Comparison of ENCODE assay signal across 15 mouse cellular contexts in the genomic region with DNA sequence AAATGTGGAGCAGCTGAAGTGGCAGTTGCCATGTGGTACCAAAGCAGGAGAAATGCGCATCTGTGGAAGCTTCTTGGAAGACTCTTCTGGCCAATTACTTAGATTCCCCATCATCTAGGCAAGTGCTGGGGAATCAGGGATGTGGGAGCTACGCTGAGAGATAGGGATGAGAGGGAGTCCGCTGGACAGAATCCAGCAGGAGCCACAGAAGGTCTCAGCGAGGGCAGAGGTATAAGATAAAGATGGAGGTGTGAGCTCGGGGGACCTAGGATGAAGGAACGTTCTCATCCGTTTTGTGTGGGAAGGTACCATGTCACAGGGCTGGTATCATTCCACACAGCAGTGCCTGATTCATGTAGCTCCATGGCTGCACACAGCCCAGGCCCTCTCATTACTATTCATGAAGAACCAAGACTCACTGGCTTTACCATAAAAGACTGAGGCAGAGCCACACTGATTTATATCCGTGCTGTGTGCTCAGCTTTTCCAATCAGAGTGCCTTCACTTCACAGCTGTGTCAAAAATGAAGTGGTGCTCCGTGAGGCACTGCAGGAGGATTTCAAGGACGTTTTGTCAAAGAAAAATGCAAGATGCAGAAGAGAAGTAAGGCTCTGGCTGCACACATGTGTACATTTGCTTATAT.
DNase-seq lines count a peak whose midpoint lies in the region; ATAC-seq lines count a peak whose summit lies in the region.
"Had no signal": no experiment of that assay in that cellular context is flagged by ENCODE, and none has a peak within 500 bp of the region (broad histone marks: within the 10 kb centered on the region; RNA-seq: fewer than 3 reads in every experiment).

No protein-coding gene starts in this region.

- H3K27me3 ChIP-seq in midbrain, embryonic 11.5 days (ENCODE audit: control insufficient read depth, insufficient read depth, low read length) = no peaks in the 10 kb centered on the region
- no peaks in the 10 kb centered on the region for H3K27me3 ChIP-seq in midbrain, embryonic 10.5 days (ENCODE audit: low read depth, poor library complexity, severe bottlenecking)
- H3K27me3 ChIP-seq in hindbrain, embryonic 12.5 days = no peaks in the 10 kb centered on the region
- no peaks in the 10 kb centered on the region for H3K27me3 ChIP-seq in midbrain, embryonic 12.5 days
- H3K27me3 ChIP-seq in neural tube, embryonic 15.5 days (replicated peaks) = no peaks in the 10 kb centered on the region
- H3K27me3 ChIP-seq: embryonic facial prominence, embryonic 15.5 days had no signal

- peak; percentile 67 for DNase-seq in midbrain, embryonic 11.5 days (ENCODE audit: low spot score, missing footprints)
- DNase-seq in midbrain, embryonic 10.5 days (ENCODE audit: low spot score) = no peak
- DNase-seq in kidney, adult 11 months = no peak
- DNase-seq in thymus, postnatal 36 days = no peak
- DNase-seq: adrenal gland, adult 2 months; cerebellum, adult 2 months; liver, postnatal 0 days; thymus, adult 2 months had no signal

- ATAC-seq in midbrain, embryonic 11.5 days (ENCODE audit: low FRiP score) = no peak
- ATAC-seq in hindbrain, embryonic 12.5 days (ENCODE audit: low FRiP score) = peak; percentile 65
- ATAC-seq in midbrain, embryonic 12.5 days (ENCODE audit: low FRiP score, low read depth) = no peak
- ATAC-seq in neural tube, embryonic 15.5 days (ENCODE audit: low FRiP score) = peak; percentile 68; the same call in 1 of the 2 replicates
- ATAC-seq: CD4-positive, CD25-positive, alpha-beta regulatory T cell, adult 4 months; liver, postnatal 0 days had no signal

- no peaks in the 10 kb centered on the region for H3K36me3 ChIP-seq in midbrain, embryonic 11.5 days (ENCODE audit: control insufficient read depth, insufficient read depth, low read length)
- no peaks in the 10 kb centered on the region for H3K36me3 ChIP-seq in midbrain, embryonic 10.5 days
- no peaks in the 10 kb centered on the region for H3K36me3 ChIP-seq in hindbrain, embryonic 12.5 days
- H3K36me3 ChIP-seq in midbrain, embryonic 12.5 days = no peaks in the 10 kb centered on the region
- no peaks in the 10 kb centered on the region; the same call in 1 of the 2 replicates for H3K36me3 ChIP-seq in neural tube, embryonic 15.5 days
- H3K36me3 ChIP-seq: embryonic facial prominence, embryonic 15.5 days had no signal

- H3K9ac ChIP-seq in midbrain, embryonic 11.5 days (ENCODE audit: low read length) = no peak overlapping the region
- H3K9ac ChIP-seq in hindbrain, embryonic 12.5 days = no peak overlapping the region
- no peak overlapping the region for H3K9ac ChIP-seq in midbrain, embryonic 12.5 days (replicated peaks)
- H3K9ac ChIP-seq in neural tube, embryonic 15.5 days (replicated peaks) = no peak overlapping the region
- H3K9ac ChIP-seq: embryonic facial prominence, embryonic 15.5 days; liver, postnatal 0 days had no signal

- H3K9me3 ChIP-seq in midbrain, embryonic 11.5 days (ENCODE audit: control insufficient read depth, low read length) = no peaks in the 10 kb centered on the region
- no peaks in the 10 kb centered on the region for H3K9me3 ChIP-seq in midbrain, embryonic 10.5 days (replicated peaks)
- H3K9me3 ChIP-seq in hindbrain, embryonic 12.5 days (replicated peaks) = no peaks in the 10 kb centered on the region
- no peaks in the 10 kb centered on the region for H3K9me3 ChIP-seq in midbrain, embryonic 12.5 days
- H3K9me3 ChIP-seq in neural tube, embryonic 15.5 days (replicated peaks) = no peaks in the 10 kb centered on the region
- H3K9me3 ChIP-seq: embryonic facial prominence, embryonic 15.5 days had no signal

- H3K4me1 ChIP-seq in midbrain, embryonic 11.5 days (ENCODE audit: control insufficient read depth, insufficient read depth, low read length) = no peaks in the 10 kb centered on the region
- peaks cover 10% of the 10 kb centered on the region; the same call in 1 of the 2 replicates for H3K4me1 ChIP-seq in midbrain, embryonic 10.5 days
- H3K4me1 ChIP-seq in hindbrain, embryonic 12.5 days = peaks cover 12% of the 10 kb centered on the region
- H3K4me1 ChIP-seq in midbrain, embryonic 12.5 days = peaks cover 2% of the 10 kb centered on the region; the same call in 1 of the 2 replicates
- H3K4me1 ChIP-seq in neural tube, embryonic 15.5 days = peaks cover 41% of the 10 kb centered on the region
- H3K4me1 ChIP-seq: embryonic facial prominence, embryonic 15.5 days had no signal

- H3K4me3 ChIP-seq in midbrain, embryonic 11.5 days (ENCODE audit: low read depth, low read length) = no peak overlapping the region
- H3K4me3 ChIP-seq in midbrain, embryonic 10.5 days = no peak overlapping the region
- H3K4me3 ChIP-seq in hindbrain, embryonic 12.5 days = no peak overlapping the region
- H3K4me3 ChIP-seq in midbrain, embryonic 12.5 days = no peak overlapping the region
- no peak overlapping the region for H3K4me3 ChIP-seq in neural tube, embryonic 15.5 days (replicated peaks)
- H3K4me3 ChIP-seq: embryonic facial prominence, embryonic 15.5 days; myocyte had no signal

- H3K4me2 ChIP-seq in midbrain, embryonic 11.5 days = no peak overlapping the region
- H3K4me2 ChIP-seq in hindbrain, embryonic 12.5 days (replicated peaks) = no peak overlapping the region
- no peak overlapping the region for H3K4me2 ChIP-seq in midbrain, embryonic 12.5 days (replicated peaks)
- no peak overlapping the region for H3K4me2 ChIP-seq in neural tube, embryonic 15.5 days
- H3K4me2 ChIP-seq: embryonic facial prominence, embryonic 15.5 days had no signal

- whole genome bisulfite sequencing in midbrain, embryonic 11.5 days = 82% methylated on average over 10 of the region's 10 CpGs
- WGBS in midbrain, embryonic 10.5 days = 83% methylated on average over 10 of the region's 10 CpGs
- WGBS in hindbrain, embryonic 12.5 days = 70% methylated on average over 10 of the region's 10 CpGs
- 69% methylated on average over 10 of the region's 10 CpGs for WGBS in midbrain, embryonic 12.5 days
- WGBS in neural tube, embryonic 15.5 days = 35% methylated on average over 10 of the region's 10 CpGs

- H3K27ac ChIP-seq in midbrain, embryonic 11.5 days (ENCODE audit: low read depth, low read length) = no peak overlapping the region
- no peak overlapping the region for H3K27ac ChIP-seq in midbrain, embryonic 10.5 days (replicated peaks)
- H3K27ac ChIP-seq in hindbrain, embryonic 12.5 days = peak overlapping the region; percentile 81
- peak overlapping the region; percentile 61 for H3K27ac ChIP-seq in midbrain, embryonic 12.5 days (replicated peaks)
- H3K27ac ChIP-seq in neural tube, embryonic 15.5 days (replicated peaks) = peak overlapping the region; percentile 71
- H3K27ac ChIP-seq: embryonic facial prominence, embryonic 15.5 days; macrophage had no signal

Comparison
In these comparisons a context has a peak if more than half of its experiments do, and no peak if none do; other contexts are left out.
1. H3K27ac ChIP-seq: peak in hindbrain, embryonic 12.5 days (single experiment), midbrain, embryonic 12.5 days (single experiment) and neural tube, embryonic 15.5 days (single experiment); none in midbrain, embryonic 11.5 days (single experiment) and midbrain, embryonic 10.5 days (single experiment).
2. ATAC-seq: peak in hindbrain, embryonic 12.5 days (single experiment) and neural tube, embryonic 15.5 days (single experiment); none in midbrain, embryonic 11.5 days (single experiment) and midbrain, embryonic 12.5 days (single experiment).